Mouse (Mus musculus): ENCODE data around the gene Macrod2.

Macrod2 gene

GRCm38 (mm10) chr2:140395179-140395578 lies at the start of gene Macrod2:
Macrod2 (plus strand) TSS chr2:140395309.
- DNase-seq (ENCODE audit: extremely low read depth, low read depth): no peak

GRCm38 (mm10) chr2:140359905-140360304 lies 35.2 kb upstream of the Macrod2 start:
- no peak for DNase-seq (ENCODE audit: extremely low read depth, low read depth)

- no peak for DNase-seq (ENCODE audit: extremely low read depth, low read depth)
Observed at GRCm38 (mm10) chr2:140364804-140365203, 30.3 kb upstream of the Macrod2 start.

GRCm38 (mm10) chr2:140389525-140389924 lies 5.6 kb upstream of the Macrod2 start, which contains the start of gene Sel1l2:
Sel1l2 (minus strand) TSS chr2:140389706.
- DNase-seq (ENCODE audit: extremely low read depth, low read depth): no peak

GRCm38 (mm10) chr2:140395744-140396231 lies 679 bp downstream of the Macrod2 start:
- DNase-seq (ENCODE audit: extremely low read depth, low read depth): no peak

- no peak for DNase-seq (ENCODE audit: extremely low read depth, low read depth)
Observed at GRCm38 (mm10) chr2:140425844-140426243, 30.7 kb downstream of the Macrod2 start.

GRCm38 (mm10) chr2:140427283-140427682 lies 32.2 kb downstream of the Macrod2 start:
- DNase-seq (ENCODE audit: extremely low read depth, low read depth): peak; percentile 16

- no peak for DNase-seq (ENCODE audit: extremely low read depth, low read depth)
Observed at GRCm38 (mm10) chr2:140439081-140439480, 44.0 kb downstream of the Macrod2 start.

GRCm38 (mm10) chr2:140448636-140449035 lies 53.5 kb downstream of the Macrod2 start:
- no peak for DNase-seq (ENCODE audit: extremely low read depth, low read depth)

GRCm38 (mm10) chr2:140475770-140476169 lies 80.7 kb downstream of the Macrod2 start:
- DNase-seq (ENCODE audit: extremely low read depth, low read depth): no peak

- no peak for DNase-seq (ENCODE audit: extremely low read depth, low read depth)
Observed at GRCm38 (mm10) chr2:140476891-140477290, 81.8 kb downstream of the Macrod2 start.

GRCm38 (mm10) chr2:140482604-140483003 lies 87.5 kb downstream of the Macrod2 start:
- DNase-seq (ENCODE audit: extremely low read depth, low read depth): no peak

- DNase-seq (ENCODE audit: extremely low read depth, low read depth): no peak
Observed at GRCm38 (mm10) chr2:140497688-140498087, 102.6 kb downstream of the Macrod2 start.

GRCm38 (mm10) chr2:140500951-140501350 lies 105.8 kb downstream of the Macrod2 start:
- DNase-seq (ENCODE audit: extremely low read depth, low read depth): no peak

- DNase-seq (ENCODE audit: extremely low read depth, low read depth): no peak
Observed at GRCm38 (mm10) chr2:140521472-140521871, 126.4 kb downstream of the Macrod2 start.

- no peak for DNase-seq (ENCODE audit: extremely low read depth, low read depth)
Observed at GRCm38 (mm10) chr2:140530214-140530613, 135.1 kb downstream of the Macrod2 start.

- no peak for DNase-seq (ENCODE audit: extremely low read depth, low read depth)
Observed at GRCm38 (mm10) chr2:140532024-140532423, 136.9 kb downstream of the Macrod2 start.

- DNase-seq (ENCODE audit: extremely low read depth, low read depth): no peak
Observed at GRCm38 (mm10) chr2:140532859-140533519, 137.9 kb downstream of the Macrod2 start.

- DNase-seq (ENCODE audit: extremely low read depth, low read depth): no peak
Observed at GRCm38 (mm10) chr2:140533621-140534020, 138.5 kb downstream of the Macrod2 start.

- no peak for DNase-seq (ENCODE audit: extremely low read depth, low read depth)
Observed at GRCm38 (mm10) chr2:140534583-140534982, 139.5 kb downstream of the Macrod2 start.

GRCm38 (mm10) chr2:140535832-140536571 lies 140.9 kb downstream of the Macrod2 start:
- DNase-seq (ENCODE audit: extremely low read depth, low read depth): no peak

- no peak for DNase-seq (ENCODE audit: extremely low read depth, low read depth)
Observed at GRCm38 (mm10) chr2:140549286-140549685, 154.2 kb downstream of the Macrod2 start.

GRCm38 (mm10) chr2:140561426-140561825 lies 166.3 kb downstream of the Macrod2 start:
- no peak for DNase-seq (ENCODE audit: extremely low read depth, low read depth)

Data from MEL-GATA-1-ER (cell line).